25 mouse cellular contexts compared by ENCODE assay signal in genomic region chr13:57643036-57643435, GRCm38 (mm10).
A peak's percentile ranks its signal among the peaks of the same experiment; 100 is the strongest.
DNase-seq lines count a peak whose midpoint lies in the region; ATAC-seq lines count a peak whose summit lies in the region.
"Had no signal": no experiment of that assay in that cellular context is flagged by ENCODE, and none has a peak within 500 bp of the region (broad histone marks: within the 10 kb centered on the region; RNA-seq: fewer than 3 reads in every experiment).

No protein-coding gene starts in this region.

- WGBS in forebrain, embryonic 16.5 days, result 49% methylated on average over 12 of the region's 12 CpGs
- WGBS in forebrain, embryonic 11.5 days, result 87% methylated on average over 12 of the region's 12 CpGs
- whole genome bisulfite sequencing in neural tube, embryonic 13.5 days, result 68% methylated on average over 12 of the region's 12 CpGs
- 64% methylated on average over 12 of the region's 12 CpGs for WGBS in neural tube, embryonic 15.5 days

- ATAC-seq in forebrain, embryonic 16.5 days, result no peak
- no peak for ATAC-seq in forebrain, embryonic 11.5 days (replicated peaks; ENCODE audit: low FRiP score)
- ATAC-seq in neural tube, embryonic 13.5 days (ENCODE audit: low read depth), result no peak
- no peak for ATAC-seq in neural tube, embryonic 15.5 days (ENCODE audit: low FRiP score)
- ATAC-seq: activated CD4-positive, CD25-positive, alpha-beta regulatory T cell, adult 4 months; intestine, postnatal 0 days had no signal

- H3K9me3 ChIP-seq in forebrain, embryonic 16.5 days (ENCODE audit: control insufficient read depth, low read length), result no peaks in the 10 kb centered on the region
- H3K9me3 ChIP-seq in forebrain, embryonic 11.5 days (ENCODE audit: control insufficient read depth, low read length), result no peaks in the 10 kb centered on the region
- no peaks in the 10 kb centered on the region for H3K9me3 ChIP-seq in neural tube, embryonic 13.5 days
- no peaks in the 10 kb centered on the region for H3K9me3 ChIP-seq in neural tube, embryonic 15.5 days (replicated peaks)
- H3K9me3 ChIP-seq: embryonic facial prominence, embryonic 10.5 days; embryonic facial prominence, embryonic 13.5 days; heart, embryonic 12.5 days; heart, embryonic 15.5 days; hindbrain, embryonic 10.5 days; hindbrain, embryonic 15.5 days had no signal

- H3K9ac ChIP-seq in forebrain, embryonic 16.5 days (replicated peaks; ENCODE audit: low read depth, low read length), result 0 out of 2 replicates have a peak overlapping the region, but pooled peaks have one; percentile 3
- H3K9ac ChIP-seq in forebrain, embryonic 11.5 days (ENCODE audit: low read length), result no peak overlapping the region
- H3K9ac ChIP-seq in neural tube, embryonic 13.5 days, result no peak overlapping the region
- no peak overlapping the region for H3K9ac ChIP-seq in neural tube, embryonic 15.5 days (replicated peaks)
- H3K9ac ChIP-seq: embryonic facial prominence, embryonic 13.5 days; heart, embryonic 12.5 days; heart, embryonic 15.5 days; hindbrain, embryonic 15.5 days had no signal

- no peaks in the 10 kb centered on the region for H3K27me3 ChIP-seq in forebrain, embryonic 16.5 days (replicated peaks; ENCODE audit: control insufficient read depth, insufficient read depth, low read length)
- H3K27me3 ChIP-seq in forebrain, embryonic 11.5 days (ENCODE audit: control insufficient read depth, insufficient read depth, low read length), result no peaks in the 10 kb centered on the region
- no peaks in the 10 kb centered on the region for H3K27me3 ChIP-seq in neural tube, embryonic 13.5 days
- no peaks in the 10 kb centered on the region for H3K27me3 ChIP-seq in neural tube, embryonic 15.5 days (replicated peaks)
- H3K27me3 ChIP-seq: embryonic facial prominence, embryonic 13.5 days; heart, embryonic 12.5 days; heart, embryonic 15.5 days; hindbrain, embryonic 15.5 days had no signal

- DNase-seq in cerebellum, postnatal 10 days, result peak; percentile 59 to 62
- DNase-seq in cerebellum, postnatal 4 days (ENCODE audit: low spot score in 2 of 2), result no peak
- no peak for DNase-seq in forebrain, embryonic 11.5 days (ENCODE audit: low spot score)
- DNase-seq in lung, postnatal 36 days, result no peak
- DNase-seq: adrenal gland, adult 8-10 months; adrenal gland, postnatal 25 days; cerebellum, adult 11 months; cerebellum, adult 2 months; embryo, embryonic 11 days; gastrocnemius, postnatal 25 days; heart, adult 18-20 months; heart, postnatal 10 days; heart, postnatal 36 days had no signal

- H3K4me2 ChIP-seq in forebrain, embryonic 16.5 days (ENCODE audit: low read length), result no peak overlapping the region
- no peak overlapping the region for H3K4me2 ChIP-seq in forebrain, embryonic 11.5 days (ENCODE audit: low read depth, low read length, severe bottlenecking)
- no peak overlapping the region for H3K4me2 ChIP-seq in neural tube, embryonic 13.5 days
- no peak overlapping the region for H3K4me2 ChIP-seq in neural tube, embryonic 15.5 days
- H3K4me2 ChIP-seq: embryonic facial prominence, embryonic 13.5 days; heart, embryonic 12.5 days; heart, embryonic 15.5 days; hindbrain, embryonic 15.5 days had no signal

- peak overlapping the region; percentile 48 for H3K27ac ChIP-seq in forebrain, embryonic 16.5 days (ENCODE audit: low read length)
- no peak overlapping the region for H3K27ac ChIP-seq in forebrain, embryonic 11.5 days (ENCODE audit: low read depth, low read length)
- H3K27ac ChIP-seq in neural tube, embryonic 13.5 days (replicated peaks), result 0 out of 2 replicates have a peak overlapping the region, but pooled peaks have one; percentile 9
- H3K27ac ChIP-seq in neural tube, embryonic 15.5 days (replicated peaks), result no peak overlapping the region
- H3K27ac ChIP-seq: embryonic facial prominence, embryonic 10.5 days; embryonic facial prominence, embryonic 13.5 days; heart, embryonic 15.5 days; hindbrain, embryonic 10.5 days; hindbrain, embryonic 15.5 days had no signal

- no peaks in the 10 kb centered on the region for H3K36me3 ChIP-seq in forebrain, embryonic 16.5 days (ENCODE audit: control insufficient read depth, insufficient read depth)
- no peaks in the 10 kb centered on the region for H3K36me3 ChIP-seq in forebrain, embryonic 11.5 days (ENCODE audit: control insufficient read depth, insufficient read depth, low read length)
- H3K36me3 ChIP-seq in neural tube, embryonic 13.5 days, result no peaks in the 10 kb centered on the region
- H3K36me3 ChIP-seq in neural tube, embryonic 15.5 days, result no peaks in the 10 kb centered on the region
- H3K36me3 ChIP-seq: embryonic facial prominence, embryonic 10.5 days; embryonic facial prominence, embryonic 13.5 days; heart, embryonic 12.5 days; heart, embryonic 15.5 days; hindbrain, embryonic 10.5 days; hindbrain, embryonic 15.5 days had no signal

- H3K4me3 ChIP-seq in forebrain, embryonic 16.5 days (replicated peaks; ENCODE audit: low read length), result no peak overlapping the region
- H3K4me3 ChIP-seq in forebrain, embryonic 11.5 days (ENCODE audit: low read depth, low read length), result no peak overlapping the region
- H3K4me3 ChIP-seq in neural tube, embryonic 13.5 days, result no peak overlapping the region
- no peak overlapping the region for H3K4me3 ChIP-seq in neural tube, embryonic 15.5 days (replicated peaks)
- H3K4me3 ChIP-seq: embryonic facial prominence, embryonic 10.5 days; embryonic facial prominence, embryonic 13.5 days; erythroblast, embryonic 14.5 days; heart, embryonic 12.5 days; heart, embryonic 15.5 days; hindbrain, embryonic 10.5 days; hindbrain, embryonic 15.5 days had no signal

- peaks cover 15% of the 10 kb centered on the region for H3K4me1 ChIP-seq in forebrain, embryonic 16.5 days (replicated peaks; ENCODE audit: control insufficient read depth, insufficient read depth, low read length)
- no peaks in the 10 kb centered on the region for H3K4me1 ChIP-seq in forebrain, embryonic 11.5 days (replicated peaks; ENCODE audit: control insufficient read depth, insufficient read depth, low read length)
- H3K4me1 ChIP-seq in neural tube, embryonic 13.5 days (replicated peaks), result peaks cover 10% of the 10 kb centered on the region
- peaks cover 25% of the 10 kb centered on the region; the same call in 1 of the 2 replicates for H3K4me1 ChIP-seq in neural tube, embryonic 15.5 days
- H3K4me1 ChIP-seq: embryonic facial prominence, embryonic 10.5 days; embryonic facial prominence, embryonic 13.5 days; hindbrain, embryonic 10.5 days; hindbrain, embryonic 15.5 days had no signal

Comparison
In these comparisons a context has a peak if more than half of its experiments do, and no peak if none do; other contexts are left out.
1. DNase-seq: peak in cerebellum, postnatal 10 days (2 of 2); none in cerebellum, postnatal 4 days (0 of 2), forebrain, embryonic 11.5 days (single experiment) and lung, postnatal 36 days (single experiment).
2. H3K27ac ChIP-seq: peak in forebrain, embryonic 16.5 days (single experiment) and neural tube, embryonic 13.5 days (single experiment); none in forebrain, embryonic 11.5 days (single experiment) and neural tube, embryonic 15.5 days (single experiment).